Mouse (Mus musculus): ENCODE measurements at regions not wholly inside any gene's neighbourhood (a gene's known extent, or its start where the extent isn't known, plus 50 kb on each side); places are given as distances from the start of the nearest gene placed in this dataset.

- Histone ChIP-seq H3K4me1 (ENCODE audit: control insufficient read depth, insufficient read depth, low read length) (no peaks in the 10 kb centered on the region), H3K4me3 (ENCODE audit: insufficient read depth, low read length) (no peak overlapping the region), H3K27ac (ENCODE audit: insufficient read depth, low read depth, low read length) (no peak overlapping the region)
- no peak for TF ChIP-seq POLR2A (IDR thresholded peaks at IDR 0.05; ENCODE audit: borderline replicate concordance, low read depth, low read length)
- TF ChIP-seq CTCF (IDR thresholded peaks at IDR 0.05; ENCODE audit: low read depth, low read length) = no peak
These were observed 193.8 kb upstream of the Mctp2 start for GRCm38 (mm10) chr7:72500190-72500589.

DNA sequence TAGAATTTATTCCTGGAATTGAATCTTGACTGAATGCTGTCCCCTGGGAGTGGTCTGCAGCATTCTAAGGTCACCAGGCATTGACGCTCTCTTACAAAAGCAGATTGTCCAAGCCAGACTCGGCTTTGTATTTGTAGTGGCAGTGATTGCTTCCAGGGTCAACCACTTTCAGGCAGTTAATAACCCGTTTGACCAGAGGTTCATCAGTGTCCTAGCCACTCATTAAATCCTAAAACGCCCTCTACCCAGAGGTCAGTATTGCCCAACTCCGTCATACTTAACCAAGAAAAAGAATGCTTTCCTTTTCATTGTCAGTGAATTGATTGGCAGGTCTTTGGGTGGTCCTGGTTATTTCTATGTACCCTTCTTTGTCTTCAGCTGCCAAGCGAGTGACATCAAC is 194.6 kb upstream of the Mctp2 start:
- Histone ChIP-seq H3K4me1 (ENCODE audit: control insufficient read depth, insufficient read depth, low read length) (no peaks in the 10 kb centered on the region), H3K4me3 (ENCODE audit: insufficient read depth, low read length) (no peak overlapping the region), H3K27ac (ENCODE audit: insufficient read depth, low read depth, low read length) (no peak overlapping the region)
- no peak for TF ChIP-seq POLR2A (IDR thresholded peaks at IDR 0.05; ENCODE audit: borderline replicate concordance, low read depth, low read length)
- TF ChIP-seq CTCF (IDR thresholded peaks at IDR 0.05; ENCODE audit: low read depth, low read length) = no peak

DNA sequence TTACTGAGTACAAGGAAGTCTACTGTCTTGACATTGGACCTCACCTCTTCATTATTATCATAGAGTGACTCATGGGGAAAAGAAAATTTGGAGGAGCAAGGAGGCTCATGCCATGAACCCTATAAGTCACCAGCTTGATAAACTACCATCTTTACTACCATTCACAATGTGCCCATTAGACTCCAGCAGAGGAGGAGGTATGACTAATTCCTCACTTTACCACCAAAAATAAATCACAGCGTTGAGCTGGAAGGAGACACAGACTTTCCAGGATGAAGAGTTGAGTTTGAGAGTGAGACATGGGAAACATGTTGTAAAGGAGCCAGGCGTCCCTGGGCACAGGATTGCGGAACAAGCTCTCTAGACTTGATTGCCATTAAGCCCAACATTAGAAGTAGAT is 195.0 kb upstream of the Mctp2 start:
- TF ChIP-seq CTCF (IDR thresholded peaks at IDR 0.05; ENCODE audit: low read depth, low read length) (no peak), POLR2A (IDR thresholded peaks at IDR 0.05; ENCODE audit: borderline replicate concordance, low read depth, low read length) (no peak)
- Histone ChIP-seq H3K4me3 (ENCODE audit: insufficient read depth, low read length) (no peak overlapping the region), H3K27ac (ENCODE audit: insufficient read depth, low read depth, low read length) (no peak overlapping the region), H3K4me1 (ENCODE audit: control insufficient read depth, insufficient read depth, low read length) (no peaks in the 10 kb centered on the region)

DNA sequence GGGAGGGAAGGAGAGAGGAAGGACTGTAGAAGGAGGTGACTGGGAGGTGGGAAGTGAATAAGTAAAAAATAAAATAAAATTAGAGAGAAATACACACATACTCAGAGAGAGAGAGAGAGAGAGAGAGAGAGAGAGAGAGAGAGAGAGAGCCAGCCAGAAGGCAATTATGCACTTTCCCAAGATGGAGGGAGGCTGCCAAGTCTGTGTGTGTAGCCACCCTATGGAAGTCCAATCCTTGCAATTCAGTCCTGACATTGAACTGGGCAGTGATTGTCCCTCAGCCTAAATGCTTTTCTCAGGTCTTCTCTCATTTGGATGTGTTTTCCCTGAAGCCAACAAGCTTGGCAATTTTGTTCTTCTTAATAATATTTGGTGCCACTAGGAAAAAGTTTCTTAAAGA is 197.3 kb upstream of the Mctp2 start:
- no peaks in the 10 kb centered on the region for H3K4me1 ChIP-seq (ENCODE audit: control insufficient read depth, insufficient read depth, low read length)
- H3K27ac ChIP-seq (ENCODE audit: insufficient read depth, low read depth, low read length) = no peak overlapping the region
- H3K4me3 ChIP-seq (ENCODE audit: insufficient read depth, low read length) = no peak overlapping the region
- TF ChIP-seq CTCF (IDR thresholded peaks at IDR 0.05; ENCODE audit: low read depth, low read length) (no peak), POLR2A (IDR thresholded peaks at IDR 0.05; ENCODE audit: borderline replicate concordance, low read depth, low read length) (no peak)

GRCm38 (mm10) chr7:72504268-72504667 is 197.9 kb upstream of the Mctp2 start:
- H3K27ac ChIP-seq (ENCODE audit: insufficient read depth, low read depth, low read length) = no peak overlapping the region

DNA sequence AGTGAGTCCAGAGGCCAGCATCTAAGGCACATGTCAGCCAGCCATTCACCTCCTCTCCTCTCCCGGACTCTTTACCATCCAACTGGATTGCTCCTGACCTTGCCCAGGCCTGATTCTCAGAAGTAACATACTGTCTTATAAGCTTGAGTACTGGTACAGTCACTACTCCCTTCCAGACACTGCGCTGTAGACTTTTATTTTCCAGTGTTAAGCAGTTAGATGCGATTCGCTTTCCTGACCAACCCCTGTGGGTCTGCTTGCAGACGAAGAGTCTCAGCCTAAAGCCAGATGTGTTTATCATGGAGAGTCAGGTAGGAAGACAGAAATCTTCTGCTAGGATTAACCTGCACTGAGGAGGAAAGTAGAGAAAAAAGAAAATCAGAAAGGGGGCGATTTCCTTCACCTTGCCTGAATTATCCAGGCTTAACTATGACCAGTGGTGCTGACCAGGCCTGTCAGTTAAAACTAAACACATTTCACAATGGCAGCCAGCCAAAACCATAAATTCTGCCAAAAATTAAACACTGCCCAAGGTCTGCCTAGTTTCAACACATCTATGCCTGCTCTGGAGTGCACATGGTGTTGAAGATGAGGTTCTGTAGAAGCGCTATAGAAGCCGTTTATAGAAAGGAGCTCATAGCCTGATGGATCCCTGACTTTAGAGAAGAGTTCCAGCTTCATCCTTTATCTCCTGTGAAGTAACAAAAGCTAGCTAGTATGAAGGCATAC is 199.5 kb upstream of the Mctp2 start:
- H3K27ac ChIP-seq (ENCODE audit: insufficient read depth, low read depth, low read length) = no peak overlapping the region
- TF ChIP-seq CTCF (IDR thresholded peaks at IDR 0.05; ENCODE audit: low read depth, low read length) (no peak), POLR2A (IDR thresholded peaks at IDR 0.05; ENCODE audit: borderline replicate concordance, low read depth, low read length) (no peak)
- no peak overlapping the region for H3K4me3 ChIP-seq (ENCODE audit: insufficient read depth, low read length)
- no peaks in the 10 kb centered on the region for H3K4me1 ChIP-seq (ENCODE audit: control insufficient read depth, insufficient read depth, low read length)

More at GRCm38 (mm10) chr7:72504268-72504667, 197.9 kb upstream of the Mctp2 start:
- TF ChIP-seq POLR2A (IDR thresholded peaks at IDR 0.05; ENCODE audit: borderline replicate concordance, low read depth, low read length) = no peak
- no peak for TF ChIP-seq CTCF (IDR thresholded peaks at IDR 0.05; ENCODE audit: low read depth, low read length)
- no peaks in the 10 kb centered on the region for H3K4me1 ChIP-seq (ENCODE audit: control insufficient read depth, insufficient read depth, low read length)
- no peak overlapping the region for H3K4me3 ChIP-seq (ENCODE audit: insufficient read depth, low read length)

DNA sequence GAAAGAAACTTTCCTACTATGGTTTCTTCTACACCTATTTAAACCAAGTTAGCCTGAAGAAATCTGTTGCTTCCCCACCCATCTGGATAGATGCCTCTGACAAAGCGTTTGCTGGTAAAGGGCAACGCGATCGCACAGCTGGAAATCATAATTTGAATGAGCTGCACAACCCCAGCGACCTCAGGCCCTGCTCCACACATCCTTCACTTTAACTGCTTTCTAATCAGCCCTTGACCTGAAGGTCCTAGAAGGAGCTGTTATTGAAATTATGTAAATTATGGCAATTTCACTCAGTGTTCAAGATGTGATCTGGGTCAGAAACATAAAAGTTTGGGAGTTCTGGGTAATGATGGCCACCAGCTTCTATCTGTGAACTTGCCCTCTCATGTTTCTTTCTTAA is 201.5 kb upstream of the Mctp2 start:
- Histone ChIP-seq H3K4me1 (ENCODE audit: control insufficient read depth, insufficient read depth, low read length) (no peaks in the 10 kb centered on the region), H3K4me3 (ENCODE audit: insufficient read depth, low read length) (no peak overlapping the region), H3K27ac (ENCODE audit: insufficient read depth, low read depth, low read length) (no peak overlapping the region)
- TF ChIP-seq CTCF (IDR thresholded peaks at IDR 0.05; ENCODE audit: low read depth, low read length) (no peak), POLR2A (IDR thresholded peaks at IDR 0.05; ENCODE audit: borderline replicate concordance, low read depth, low read length) (no peak)

- H3K4me1 ChIP-seq (ENCODE audit: control insufficient read depth, insufficient read depth, low read length) = no peaks in the 10 kb centered on the region
- no peak overlapping the region for H3K4me3 ChIP-seq (ENCODE audit: insufficient read depth, low read length)
- TF ChIP-seq CTCF (IDR thresholded peaks at IDR 0.05; ENCODE audit: low read depth, low read length) = no peak
- TF ChIP-seq POLR2A (IDR thresholded peaks at IDR 0.05; ENCODE audit: borderline replicate concordance, low read depth, low read length) = no peak
- no peak overlapping the region for H3K27ac ChIP-seq (ENCODE audit: insufficient read depth, low read depth, low read length)
These were observed 203.7 kb upstream of the Mctp2 start for GRCm38 (mm10) chr7:72510116-72510515.

DNA sequence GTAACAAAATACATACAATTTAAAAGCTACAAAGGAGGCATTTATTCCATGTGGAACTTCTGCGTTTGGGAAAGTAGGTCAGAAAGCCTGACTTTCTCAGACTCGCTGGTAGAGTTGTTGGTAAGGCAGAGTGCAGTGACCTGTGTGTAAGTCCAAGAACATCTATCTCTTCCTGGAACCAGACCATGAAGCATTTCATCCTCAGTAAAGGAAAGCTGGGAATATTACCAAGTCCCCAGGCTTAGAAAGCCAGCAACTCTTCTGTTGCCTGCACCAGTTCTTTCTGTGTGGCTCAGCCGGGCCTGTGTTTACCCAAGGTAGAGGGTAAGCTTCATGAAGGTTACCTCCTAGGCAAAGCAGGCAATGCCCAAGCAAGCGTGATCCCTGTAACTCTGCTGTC is 207.0 kb upstream of the Mctp2 start:
- no peaks in the 10 kb centered on the region for H3K4me1 ChIP-seq (ENCODE audit: control insufficient read depth, insufficient read depth, low read length)
- TF ChIP-seq POLR2A (IDR thresholded peaks at IDR 0.05; ENCODE audit: borderline replicate concordance, low read depth, low read length) = no peak
- no peak for TF ChIP-seq CTCF (IDR thresholded peaks at IDR 0.05; ENCODE audit: low read depth, low read length)
- H3K27ac ChIP-seq (ENCODE audit: insufficient read depth, low read depth, low read length) = no peak overlapping the region
- H3K4me3 ChIP-seq (ENCODE audit: insufficient read depth, low read length) = no peak overlapping the region

GRCm38 (mm10) chr7:72514851-72515250 is 208.4 kb upstream of the Mctp2 start:
- no peak overlapping the region for H3K4me3 ChIP-seq (ENCODE audit: insufficient read depth, low read length)
- no peak overlapping the region for H3K27ac ChIP-seq (ENCODE audit: insufficient read depth, low read depth, low read length)
- no peaks in the 10 kb centered on the region for H3K4me1 ChIP-seq (ENCODE audit: control insufficient read depth, insufficient read depth, low read length)
- TF ChIP-seq POLR2A (IDR thresholded peaks at IDR 0.05; ENCODE audit: borderline replicate concordance, low read depth, low read length) = no peak
- TF ChIP-seq CTCF (IDR thresholded peaks at IDR 0.05; ENCODE audit: low read depth, low read length) = no peak
